Mouse (Mus musculus): ENCODE results near the gene Igll1. TPM values are rescaled to one million over a fixed set of nuclear protein-coding genes. Genes with fewer than 3 reads are reported as not detected.

The Igll1 gene
- not detected for total RNA-seq (2021)
- not detected in 2 replicates for polyA plus RNA-seq (2012; rRNA removed)
- long read RNA-seq, partial matches to known transcripts, result 0 of 1 reads
- long read RNA-seq, other reads (novel, unspliced or antisense), result 1 of 1 reads

GRCm38 (mm10) chr16:16863978-16864377 lies at the start of gene Igll1:
Gene Igll1 (minus strand): TSS chr16:16863985.
- TF ChIP-seq CTCF (IDR thresholded peaks at IDR 0.05) (no peak), EP300 (IDR thresholded peaks at IDR 0.05; ENCODE audit: insufficient read depth, low read depth, low read length) (no peak), POLR2A (IDR thresholded peaks at IDR 0.05; ENCODE audit: insufficient read depth, low read depth, low read length) (no peak)
- no peak within 1 kb of the TSS for H3K9ac ChIP-seq (ENCODE audit: low read depth, low read length)
- no peak for DNase-seq
- H3K4me1 ChIP-seq (ENCODE audit: control insufficient read depth, insufficient read depth, low read length), result no peaks in the 10 kb centered on the region
- intact Hi-C loops (cut with DNase I), result no loop called here
- no peak within 1 kb of the TSS for H3K27ac ChIP-seq
- H3K27me3 ChIP-seq (ENCODE audit: control insufficient read depth, insufficient read depth, low read length), result no peaks in the 10 kb centered on the region
- no peak within 1 kb of the TSS for H3K4me3 ChIP-seq
- H3K79me2 ChIP-seq (replicated peaks; ENCODE audit: control insufficient read depth, insufficient read depth, low read length), result no peaks in the 10 kb centered on the region
- H3K36me3 ChIP-seq (ENCODE audit: control insufficient read depth, insufficient read depth, low read length), result no peaks in the 10 kb centered on the region
- WGBS, result 63% methylated on average over 2 of the region's 2 CpGs

DNA sequence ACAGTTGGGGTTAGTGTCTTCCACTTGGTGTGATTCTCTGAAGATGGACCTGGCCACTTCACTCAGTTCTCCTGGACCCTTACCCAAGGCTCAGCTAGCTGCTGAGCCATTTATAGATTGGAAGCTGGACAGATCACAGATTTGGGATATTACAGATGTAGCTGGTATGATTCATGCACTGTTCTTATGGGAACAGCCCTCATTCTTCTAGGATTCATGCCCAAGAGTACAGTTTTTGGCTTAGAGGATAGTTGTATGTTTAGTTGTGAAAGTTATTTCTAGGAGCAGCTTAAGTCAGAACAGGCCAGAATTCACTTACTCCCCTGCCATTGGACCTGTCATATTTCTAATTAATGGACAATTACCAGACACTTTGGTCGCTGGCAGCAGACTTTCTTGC lies 49.7 kb upstream of the Igll1 start:
- DNase-seq, result no peak
- Histone ChIP-seq H3K4me1 (ENCODE audit: control insufficient read depth, insufficient read depth, low read length) (peaks cover 10% of the 10 kb centered on the region), H3K9ac (ENCODE audit: low read depth, low read length) (no peak overlapping the region), H3K27ac (no peak overlapping the region), H3K79me2 (replicated peaks; ENCODE audit: control insufficient read depth, insufficient read depth, low read length) (no peaks in the 10 kb centered on the region), H3K27me3 (ENCODE audit: control insufficient read depth, insufficient read depth, low read length) (no peaks in the 10 kb centered on the region), H3K4me3 (no peak overlapping the region), H3K36me3 (ENCODE audit: control insufficient read depth, insufficient read depth, low read length) (peaks cover 11% of the 10 kb centered on the region)
- 69% methylated on average over 1 of the region's 1 CpGs for WGBS
- TF ChIP-seq CTCF (IDR thresholded peaks at IDR 0.05), result no peak
- TF ChIP-seq EP300 (IDR thresholded peaks at IDR 0.05; ENCODE audit: insufficient read depth, low read depth, low read length), result no peak
- TF ChIP-seq POLR2A (IDR thresholded peaks at IDR 0.05; ENCODE audit: insufficient read depth, low read depth, low read length), result no peak
- intact Hi-C loops (cut with DNase I), result loop anchor here (5.0 kb wide), 1 partner anchor 69 kb away; the partner anchor contains the start of gene Mapk1

GRCm38 (mm10) chr16:16911641-16912597 lies 48.1 kb upstream of the Igll1 start:
- TF ChIP-seq EP300 (IDR thresholded peaks at IDR 0.05; ENCODE audit: insufficient read depth, low read depth, low read length) (peak; percentile 94), CTCF (IDR thresholded peaks at IDR 0.05) (no peak; the same call in none of the 2 replicates), POLR2A (IDR thresholded peaks at IDR 0.05; ENCODE audit: insufficient read depth, low read depth, low read length) (no peak)
- peaks cover 14% of the 10 kb centered on the region for H3K4me1 ChIP-seq (ENCODE audit: control insufficient read depth, insufficient read depth, low read length)
- no peaks in the 10 kb centered on the region for H3K27me3 ChIP-seq (ENCODE audit: control insufficient read depth, insufficient read depth, low read length)
- 50% methylated on average over 13 of the region's 13 CpGs for WGBS
- H3K36me3 ChIP-seq (ENCODE audit: control insufficient read depth, insufficient read depth, low read length), result peaks cover 21% of the 10 kb centered on the region
- peak; percentile 78 to 82 for DNase-seq
- no peak overlapping the region for H3K4me3 ChIP-seq
- intact Hi-C loops (cut with DNase I), result loop anchor here (1.0 to 5.0 kb wide), 3 partner anchors 16 to 70 kb away; partner anchors contain the start of genes Mapk1 and Ppm1f
- H3K9ac ChIP-seq (ENCODE audit: low read depth, low read length), result peak overlapping the region; percentile 18; the same call in 1 of the 2 replicates
- H3K79me2 ChIP-seq (replicated peaks; ENCODE audit: control insufficient read depth, insufficient read depth, low read length), result no peaks in the 10 kb centered on the region
- peak overlapping the region; percentile 72 for H3K27ac ChIP-seq

DNA sequence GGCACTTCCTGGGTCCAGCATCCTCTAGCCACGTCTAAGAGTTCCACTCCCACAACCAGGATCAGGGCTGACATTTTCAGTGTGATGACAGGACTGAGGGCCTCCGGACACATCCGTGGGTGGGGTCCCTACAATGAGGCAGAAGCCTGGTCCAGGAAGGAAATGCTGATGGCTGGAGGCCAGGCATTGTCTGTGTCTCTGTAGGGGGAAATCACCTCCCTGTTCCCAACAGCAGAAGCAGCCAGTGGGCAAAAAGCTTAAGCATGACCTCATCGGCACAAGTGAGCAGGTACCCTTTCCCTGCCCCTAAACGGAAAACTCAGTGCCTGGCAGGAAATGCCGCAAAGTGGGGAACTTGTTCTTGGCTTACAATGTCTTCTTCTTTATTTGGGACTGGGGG lies 44.0 kb upstream of the Igll1 start:
- Histone ChIP-seq H3K27ac (peak overlapping the region; percentile 94), H3K4me3 (no peak overlapping the region), H3K4me1 (ENCODE audit: control insufficient read depth, insufficient read depth, low read length) (peaks cover 30% of the 10 kb centered on the region), H3K9ac (ENCODE audit: low read depth, low read length) (no peak overlapping the region), H3K27me3 (ENCODE audit: control insufficient read depth, insufficient read depth, low read length) (no peaks in the 10 kb centered on the region), H3K36me3 (ENCODE audit: control insufficient read depth, insufficient read depth, low read length) (peaks cover 41% of the 10 kb centered on the region), H3K79me2 (replicated peaks; ENCODE audit: control insufficient read depth, insufficient read depth, low read length) (no peaks in the 10 kb centered on the region)
- WGBS, result 25% methylated on average over 6 of the region's 6 CpGs
- no peak for TF ChIP-seq CTCF (IDR thresholded peaks at IDR 0.05)
- TF ChIP-seq EP300 (IDR thresholded peaks at IDR 0.05; ENCODE audit: insufficient read depth, low read depth, low read length), result peak; percentile 99
- peak; percentile 63 for TF ChIP-seq POLR2A (IDR thresholded peaks at IDR 0.05; ENCODE audit: insufficient read depth, low read depth, low read length)
- DNase-seq, result peak; percentile 83 to 90
- intact Hi-C loops (cut with DNase I), result no loop called here

GRCm38 (mm10) chr16:16903188-16903587 lies 39.4 kb upstream of the Igll1 start:
- intact Hi-C loops (cut with DNase I), result no loop called here
- peak overlapping the region; percentile 47 for H3K27ac ChIP-seq
- 59% methylated on average over 5 of the region's 5 CpGs for WGBS
- no peaks in the 10 kb centered on the region for H3K27me3 ChIP-seq (ENCODE audit: control insufficient read depth, insufficient read depth, low read length)
- no peak overlapping the region for H3K4me3 ChIP-seq
- DNase-seq, result no peak
- peaks cover 30% of the 10 kb centered on the region for H3K36me3 ChIP-seq (ENCODE audit: control insufficient read depth, insufficient read depth, low read length)
- TF ChIP-seq POLR2A (IDR thresholded peaks at IDR 0.05; ENCODE audit: insufficient read depth, low read depth, low read length) (no peak), EP300 (IDR thresholded peaks at IDR 0.05; ENCODE audit: insufficient read depth, low read depth, low read length) (no peak), CTCF (IDR thresholded peaks at IDR 0.05) (no peak)
- peaks cover 27% of the 10 kb centered on the region for H3K4me1 ChIP-seq (ENCODE audit: control insufficient read depth, insufficient read depth, low read length)
- peak overlapping the region; percentile 10 for H3K9ac ChIP-seq (ENCODE audit: low read depth, low read length)
- H3K79me2 ChIP-seq (replicated peaks; ENCODE audit: control insufficient read depth, insufficient read depth, low read length), result no peaks in the 10 kb centered on the region; the same call in 1 of the 2 replicates

All from heart, adult 2 months (tissue).